Mouse (Mus musculus) common myeloid progenitor, adult 5-6 weeks (primary cell): ENCODE data around the gene Vmn2r27. TPM values are rescaled to one million over a fixed set of nuclear protein-coding genes. Genes with fewer than 3 reads are reported as not detected.

ENCODE experiments used
- ATAC-seq: replicated peaks from 2 replicates; pipeline ENCODE4 v1.8.0; 2016; ENCODE audit warnings: low read depth, mild to moderate bottlenecking, moderate TSS enrichment, inconsistent platforms; ENCODE audit not compliant: poor library complexity, severe bottlenecking
- total RNA-seq: library from RNA; stranded (forward); fragments of 200-1000, 187-1606 nt; gene quantifications from 2 replicates; pipeline ENCODE4 v1.2.3, GENCODE M21; 2017

Vmn2r27 gene
- not detected in 2 replicates for total RNA-seq

DNA sequence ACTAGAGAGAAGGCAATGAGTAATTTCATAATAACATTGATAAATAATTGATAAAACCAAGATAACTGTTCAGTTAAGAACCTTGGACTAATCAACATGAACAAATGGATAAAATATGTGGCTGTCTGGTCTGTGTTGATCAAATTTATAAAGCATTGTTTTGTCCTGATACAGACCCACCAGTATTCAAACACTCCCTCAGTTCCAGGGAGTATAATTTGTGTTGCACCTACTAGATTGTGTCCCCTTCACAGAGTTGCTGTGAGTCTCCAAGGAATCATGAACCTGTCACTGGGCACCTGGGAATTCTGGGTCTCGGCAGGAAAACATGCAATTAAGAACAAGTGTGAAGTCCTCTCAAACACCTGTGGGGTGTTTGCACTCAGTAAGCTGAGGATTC is at the start of gene Vmn2r27:
Gene Vmn2r27, minus strand, starts transcription at position 101 of the 400 bp plus-strand sequence.
- no peak for ATAC-seq

GRCm38 (mm10) chr6:124278291-124278690 is 46.6 kb upstream of the Vmn2r27 start:
- no peak for ATAC-seq

DNA sequence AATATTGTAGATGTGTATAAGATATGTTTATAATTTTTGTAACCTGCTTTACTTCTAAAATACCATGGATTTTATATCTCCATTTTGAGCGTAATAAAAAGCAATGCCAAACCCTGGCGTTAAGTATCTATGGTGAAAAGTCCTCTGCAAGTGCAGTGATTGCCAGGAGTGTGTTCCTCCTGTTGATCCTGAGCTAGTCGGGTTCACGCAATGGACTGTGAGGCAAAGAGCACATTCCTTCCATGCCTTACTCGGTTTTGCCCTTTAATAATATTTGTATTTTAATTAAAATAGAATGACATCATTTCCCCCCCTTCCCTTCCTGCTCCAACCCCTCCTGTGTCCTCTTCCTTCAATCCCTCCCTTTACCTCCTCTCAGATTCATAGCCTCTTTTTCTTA is 46.0 kb upstream of the Vmn2r27 start:
- ATAC-seq: no peak

- ATAC-seq: peak; percentile 99
Measured at GRCm38 (mm10) chr6:124273231-124273880, 41.7 kb upstream of the Vmn2r27 start.

GRCm38 (mm10) chr6:124262696-124263095 is 31.0 kb upstream of the Vmn2r27 start:
- peak; percentile 91 for ATAC-seq

DNA sequence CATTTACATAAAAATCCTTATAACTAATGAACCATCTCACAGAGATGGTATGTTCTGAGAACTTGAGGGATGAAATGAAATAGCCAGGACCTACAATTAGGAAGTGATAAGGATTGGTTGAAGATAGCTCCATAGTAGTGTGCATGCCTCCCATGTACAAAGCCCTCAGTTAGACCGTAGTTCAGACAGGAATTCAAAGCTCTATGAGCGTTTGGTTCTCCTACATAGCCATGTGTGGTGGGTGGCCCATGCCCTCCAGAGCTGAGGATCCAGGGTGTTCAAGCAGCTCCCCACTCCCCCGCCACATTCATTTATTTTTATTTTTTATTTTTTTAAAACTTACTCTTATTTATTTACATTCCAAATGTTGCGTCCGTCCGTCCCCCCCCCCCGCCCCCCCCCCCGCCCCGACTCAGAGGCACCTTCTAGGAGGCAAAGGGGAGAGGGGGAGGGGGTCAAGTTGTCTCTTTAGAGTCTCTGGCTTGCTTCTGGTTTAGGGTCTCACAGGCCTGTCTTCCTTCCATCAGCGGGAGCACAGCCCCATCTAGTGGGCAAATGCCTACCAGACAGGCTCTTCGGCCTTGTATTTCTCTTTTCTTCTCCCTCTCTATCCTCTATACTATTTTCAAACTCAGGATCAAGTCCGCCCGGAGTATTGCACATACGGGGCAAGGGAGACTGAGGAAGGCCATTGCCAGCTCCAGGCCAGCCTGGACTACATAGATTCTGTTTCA is 28.7 kb upstream of the Vmn2r27 start:
- peak; percentile 91 for ATAC-seq

- ATAC-seq: no peak
Measured at GRCm38 (mm10) chr6:124255721-124256470, 24.2 kb upstream of the Vmn2r27 start.

- peak; percentile 100 for ATAC-seq
Measured at GRCm38 (mm10) chr6:124202116-124202515, 29.5 kb downstream of the Vmn2r27 start.

- ATAC-seq: no peak
Measured at GRCm38 (mm10) chr6:124168499-124169257, 63.0 kb downstream of the Vmn2r27 start.

DNA sequence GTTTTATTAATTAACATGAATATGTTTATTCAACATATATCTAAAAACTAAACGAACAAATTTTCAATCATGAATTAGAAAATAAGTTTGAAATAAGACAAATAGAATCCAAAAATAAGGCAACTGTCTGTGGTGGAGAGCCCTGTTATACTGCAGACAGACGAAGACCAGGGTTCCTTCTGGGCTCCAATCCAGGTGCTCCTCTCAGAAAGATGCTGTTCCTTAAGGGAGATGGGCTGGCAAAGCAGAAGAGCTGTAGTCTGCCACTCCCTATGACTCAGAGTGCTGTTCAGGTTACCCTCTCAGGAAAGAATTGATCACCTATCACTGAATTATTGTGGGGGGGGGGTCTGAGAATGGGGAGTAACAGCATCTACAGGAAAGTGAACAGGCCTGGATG is 65.1 kb downstream of the Vmn2r27 start:
- no peak for ATAC-seq

GRCm38 (mm10) chr6:124149808-124150207 is 81.8 kb downstream of the Vmn2r27 start:
- ATAC-seq: peak; percentile 85

Other genes with a start within 250 kb of the Vmn2r27 start
- gene Vmn2r26, start 207.3 kb downstream of the Vmn2r27 start, total RNA-seq: not detected in 2 replicates
- 2.0 and 5.8 TPM in 2 replicates for gene Cd163, start 72.8 kb upstream of the Vmn2r27 start, total RNA-seq
- 19.9 and 20.5 TPM in 2 replicates for gene Pex5, start 183.2 kb upstream of the Vmn2r27 start, total RNA-seq
- 12.5 and 15.8 TPM in 2 replicates for gene Clstn3, start 232.9 kb upstream of the Vmn2r27 start, total RNA-seq